Mouse (Mus musculus): Measurements from ENCODE around the gene Prickle1. TPM values are rescaled to one million over a fixed set of nuclear protein-coding genes. Genes with fewer than 3 reads are reported as not detected.

Prickle1 gene
- polyA plus RNA-seq, 1 experiment from 2014 or later, result 11.6 TPM

GRCm38 (mm10) chr15:93517022-93517565 lies 78.6 kb downstream of the Prickle1 start:
- H3K27ac ChIP-seq (replicated peaks; ENCODE audit: low read depth, low read length), result no peak overlapping the region
- no peak overlapping the region for H3K9ac ChIP-seq (replicated peaks; ENCODE audit: low read length)
- no peak overlapping the region for H3K4me3 ChIP-seq (replicated peaks; ENCODE audit: low read depth, low read length)
- H3K4me2 ChIP-seq (ENCODE audit: low read length), result no peak overlapping the region
- H3K27me3 ChIP-seq (ENCODE audit: control insufficient read depth, insufficient read depth, low read length), result peaks cover 33% of the 10 kb centered on the region
- H3K4me1 ChIP-seq (ENCODE audit: control insufficient read depth, insufficient read depth, low read length), result peaks cover 20% of the 10 kb centered on the region
- 76% methylated on average over 11 of the region's 11 CpGs for WGBS
- DNase-seq (no peak), ATAC-seq (ENCODE audit: low FRiP score, low TSS enrichment) (no peak)
- no peaks in the 10 kb centered on the region for H3K36me3 ChIP-seq (ENCODE audit: control insufficient read depth, insufficient read depth, low read length)
- H3K9me3 ChIP-seq (ENCODE audit: control insufficient read depth, low read length), result no peaks in the 10 kb centered on the region

GRCm38 (mm10) chr15:93515316-93515715 lies 80.4 kb downstream of the Prickle1 start:
- Histone ChIP-seq H3K4me3 (replicated peaks; ENCODE audit: low read depth, low read length) (no peak overlapping the region), H3K36me3 (ENCODE audit: control insufficient read depth, insufficient read depth, low read length) (no peaks in the 10 kb centered on the region), H3K9ac (replicated peaks; ENCODE audit: low read length) (no peak overlapping the region), H3K4me2 (ENCODE audit: low read length) (no peak overlapping the region), H3K27me3 (ENCODE audit: control insufficient read depth, insufficient read depth, low read length) (peaks cover 22% of the 10 kb centered on the region), H3K9me3 (ENCODE audit: control insufficient read depth, low read length) (no peaks in the 10 kb centered on the region), H3K27ac (replicated peaks; ENCODE audit: low read depth, low read length) (no peak overlapping the region), H3K4me1 (ENCODE audit: control insufficient read depth, insufficient read depth, low read length) (peaks cover 27% of the 10 kb centered on the region)
- no peak for ATAC-seq (ENCODE audit: low FRiP score, low TSS enrichment)
- WGBS, result 83% methylated on average over 9 of the region's 9 CpGs
- no peak for DNase-seq

GRCm38 (mm10) chr15:93513939-93514341 lies 81.8 kb downstream of the Prickle1 start:
- DNase-seq, result peak; percentile 51
- Histone ChIP-seq H3K9ac (replicated peaks; ENCODE audit: low read length) (no peak overlapping the region), H3K4me2 (ENCODE audit: low read length) (peak overlapping the region; percentile 23), H3K27me3 (ENCODE audit: control insufficient read depth, insufficient read depth, low read length) (peaks cover 17% of the 10 kb centered on the region), H3K9me3 (ENCODE audit: control insufficient read depth, low read length) (no peaks in the 10 kb centered on the region), H3K36me3 (ENCODE audit: control insufficient read depth, insufficient read depth, low read length) (no peaks in the 10 kb centered on the region), H3K4me3 (replicated peaks; ENCODE audit: low read depth, low read length) (no peak overlapping the region), H3K4me1 (ENCODE audit: control insufficient read depth, insufficient read depth, low read length) (peaks cover 21% of the 10 kb centered on the region), H3K27ac (replicated peaks; ENCODE audit: low read depth, low read length) (no peak overlapping the region)
- WGBS, result 7% methylated on average over 10 of the region's 10 CpGs
- ATAC-seq (ENCODE audit: low FRiP score, low TSS enrichment), result no peak

GRCm38 (mm10) chr15:93512437-93512836 lies 83.3 kb downstream of the Prickle1 start:
- Histone ChIP-seq H3K4me1 (ENCODE audit: control insufficient read depth, insufficient read depth, low read length) (peaks cover 15% of the 10 kb centered on the region), H3K4me3 (replicated peaks; ENCODE audit: low read depth, low read length) (no peak overlapping the region), H3K27ac (replicated peaks; ENCODE audit: low read depth, low read length) (no peak overlapping the region), H3K9ac (replicated peaks; ENCODE audit: low read length) (no peak overlapping the region), H3K27me3 (ENCODE audit: control insufficient read depth, insufficient read depth, low read length) (peaks cover 5% of the 10 kb centered on the region), H3K4me2 (ENCODE audit: low read length) (no peak overlapping the region), H3K36me3 (ENCODE audit: control insufficient read depth, insufficient read depth, low read length) (no peaks in the 10 kb centered on the region), H3K9me3 (ENCODE audit: control insufficient read depth, low read length) (no peaks in the 10 kb centered on the region)
- DNase-seq, result no peak
- WGBS, result 39% methylated on average over 9 of the region's 9 CpGs
- ATAC-seq (ENCODE audit: low FRiP score, low TSS enrichment), result no peak

- DNase-seq, result peak; percentile 64
Observed at GRCm38 (mm10) chr15:93510690-93511336, 84.9 kb downstream of the Prickle1 start.

GRCm38 (mm10) chr15:93504808-93505207 lies 90.9 kb downstream of the Prickle1 start:
- no peak overlapping the region for H3K4me2 ChIP-seq (ENCODE audit: low read length)
- no peak overlapping the region for H3K9ac ChIP-seq (replicated peaks; ENCODE audit: low read length)
- H3K9me3 ChIP-seq (ENCODE audit: control insufficient read depth, low read length), result no peaks in the 10 kb centered on the region
- no peaks in the 10 kb centered on the region for H3K27me3 ChIP-seq (ENCODE audit: control insufficient read depth, insufficient read depth, low read length)
- H3K4me1 ChIP-seq (ENCODE audit: control insufficient read depth, insufficient read depth, low read length), result no peaks in the 10 kb centered on the region
- 95% methylated on average over 17 of the region's 17 CpGs for WGBS
- ATAC-seq (ENCODE audit: low FRiP score, low TSS enrichment) (no peak), DNase-seq (no peak)
- H3K27ac ChIP-seq (replicated peaks; ENCODE audit: low read depth, low read length), result no peak overlapping the region
- peaks cover 18% of the 10 kb centered on the region for H3K36me3 ChIP-seq (ENCODE audit: control insufficient read depth, insufficient read depth, low read length)
- no peak overlapping the region for H3K4me3 ChIP-seq (replicated peaks; ENCODE audit: low read depth, low read length)

More at GRCm38 (mm10) chr15:93510690-93511336, 84.9 kb downstream of the Prickle1 start:
- Histone ChIP-seq H3K9me3 (ENCODE audit: control insufficient read depth, low read length) (no peaks in the 10 kb centered on the region), H3K4me3 (replicated peaks; ENCODE audit: low read depth, low read length) (no peak overlapping the region), H3K27ac (replicated peaks; ENCODE audit: low read depth, low read length) (peak overlapping the region; percentile 15), H3K27me3 (ENCODE audit: control insufficient read depth, insufficient read depth, low read length) (no peaks in the 10 kb centered on the region), H3K4me2 (ENCODE audit: low read length) (peak overlapping the region; percentile 17; the same call in 1 of the 2 replicates), H3K9ac (replicated peaks; ENCODE audit: low read length) (peak overlapping the region; percentile 37), H3K4me1 (ENCODE audit: control insufficient read depth, insufficient read depth, low read length) (peaks cover 15% of the 10 kb centered on the region), H3K36me3 (ENCODE audit: control insufficient read depth, insufficient read depth, low read length) (peaks cover 8% of the 10 kb centered on the region)
- ATAC-seq (ENCODE audit: low FRiP score, low TSS enrichment), result no peak
- WGBS, result 28% methylated on average over 12 of the region's 12 CpGs

GRCm38 (mm10) chr15:93503201-93503745 lies 92.4 kb downstream of the Prickle1 start:
- ATAC-seq (ENCODE audit: low FRiP score, low TSS enrichment) (no peak), DNase-seq (no peak)
- H3K36me3 ChIP-seq (ENCODE audit: control insufficient read depth, insufficient read depth, low read length), result peaks cover 22% of the 10 kb centered on the region
- H3K9ac ChIP-seq (replicated peaks; ENCODE audit: low read length), result no peak overlapping the region
- H3K27me3 ChIP-seq (ENCODE audit: control insufficient read depth, insufficient read depth, low read length), result no peaks in the 10 kb centered on the region
- H3K4me1 ChIP-seq (ENCODE audit: control insufficient read depth, insufficient read depth, low read length), result no peaks in the 10 kb centered on the region
- WGBS, result 93% methylated on average over 35 of the region's 35 CpGs
- H3K4me2 ChIP-seq (ENCODE audit: low read length), result no peak overlapping the region
- H3K9me3 ChIP-seq (ENCODE audit: control insufficient read depth, low read length), result no peaks in the 10 kb centered on the region
- no peak overlapping the region for H3K27ac ChIP-seq (replicated peaks; ENCODE audit: low read depth, low read length)
- H3K4me3 ChIP-seq (replicated peaks; ENCODE audit: low read depth, low read length), result no peak overlapping the region

GRCm38 (mm10) chr15:93502703-93503102 lies 93.0 kb downstream of the Prickle1 start:
- Histone ChIP-seq H3K9ac (replicated peaks; ENCODE audit: low read length) (no peak overlapping the region), H3K36me3 (ENCODE audit: control insufficient read depth, insufficient read depth, low read length) (peaks cover 22% of the 10 kb centered on the region), H3K9me3 (ENCODE audit: control insufficient read depth, low read length) (no peaks in the 10 kb centered on the region), H3K4me1 (ENCODE audit: control insufficient read depth, insufficient read depth, low read length) (no peaks in the 10 kb centered on the region), H3K27ac (replicated peaks; ENCODE audit: low read depth, low read length) (no peak overlapping the region), H3K27me3 (ENCODE audit: control insufficient read depth, insufficient read depth, low read length) (no peaks in the 10 kb centered on the region), H3K4me2 (ENCODE audit: low read length) (no peak overlapping the region), H3K4me3 (replicated peaks; ENCODE audit: low read depth, low read length) (no peak overlapping the region)
- DNase-seq (no peak), ATAC-seq (ENCODE audit: low FRiP score, low TSS enrichment) (no peak)
- 94% methylated on average over 9 of the region's 9 CpGs for WGBS

- DNase-seq (peak; percentile 51), ATAC-seq (ENCODE audit: low FRiP score, low TSS enrichment) (no peak)
Observed at GRCm38 (mm10) chr15:93499866-93500265, 95.8 kb downstream of the Prickle1 start.

More at GRCm38 (mm10) chr15:93499866-93500265, 95.8 kb downstream of the Prickle1 start:
- H3K27me3 ChIP-seq (ENCODE audit: control insufficient read depth, insufficient read depth, low read length), result no peaks in the 10 kb centered on the region
- no peak overlapping the region for H3K4me2 ChIP-seq (ENCODE audit: low read length)
- no peaks in the 10 kb centered on the region for H3K4me1 ChIP-seq (ENCODE audit: control insufficient read depth, insufficient read depth, low read length)
- no peak overlapping the region for H3K27ac ChIP-seq (replicated peaks; ENCODE audit: low read depth, low read length)
- 81% methylated on average over 9 of the region's 9 CpGs for whole genome bisulfite sequencing
- H3K36me3 ChIP-seq (ENCODE audit: control insufficient read depth, insufficient read depth, low read length), result peaks cover 14% of the 10 kb centered on the region
- no peak overlapping the region for H3K4me3 ChIP-seq (replicated peaks; ENCODE audit: low read depth, low read length)
- no peaks in the 10 kb centered on the region for H3K9me3 ChIP-seq (ENCODE audit: control insufficient read depth, low read length)
- no peak overlapping the region for H3K9ac ChIP-seq (replicated peaks; ENCODE audit: low read length)
